Mouse (Mus musculus): ENCODE data around the gene Vmn1r212.
"Not testable (repeated sequence)": the region's sequence is repeated elsewhere in the genome, so short reads cannot be mapped to it uniquely, and the experiment has no call there.

Gene Vmn1r212

DNA sequence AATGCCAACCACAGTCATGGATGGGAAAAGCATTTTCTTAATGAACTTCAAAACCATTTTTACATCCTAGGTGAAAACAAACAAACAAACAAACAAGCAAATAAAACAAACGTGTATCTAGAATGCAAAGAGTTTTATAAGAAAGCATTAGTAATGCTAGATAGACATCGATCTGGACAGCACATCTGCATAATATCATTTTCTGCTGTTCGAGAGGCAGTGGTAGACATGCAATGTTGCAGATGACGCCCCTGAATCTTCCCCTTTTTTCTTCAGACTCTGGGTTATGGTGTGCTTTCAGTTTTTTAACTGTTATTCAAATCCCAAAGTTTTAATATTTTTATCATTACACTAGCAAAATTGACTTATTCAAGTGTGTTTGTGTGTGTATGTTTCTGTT, at the start of gene Vmn1r212:
Gene Vmn1r212 (minus strand): TSS at position 101 of the 400 bp plus-strand sequence.
- DNase-seq (ENCODE audit: low spot score in 2 of 2) = no peak

DNA sequence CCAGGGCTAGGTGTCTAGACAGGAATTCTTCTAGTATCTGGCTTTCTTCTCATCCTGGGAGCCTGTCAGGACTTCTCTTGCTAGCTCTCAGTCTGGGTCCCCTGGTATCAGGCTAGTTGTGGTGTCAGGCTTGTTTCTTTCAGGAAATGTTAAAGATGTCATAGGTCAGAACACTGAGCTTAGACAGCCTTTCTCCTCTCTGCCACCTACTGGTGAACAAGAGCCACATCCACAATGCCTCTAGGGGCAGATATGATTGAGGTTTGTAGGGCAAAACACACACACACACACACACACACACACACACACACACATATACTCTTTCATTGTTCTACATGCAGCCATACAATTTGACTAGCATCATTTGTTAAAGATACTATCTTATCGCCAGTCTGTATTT, 4.7 kb downstream of the Vmn1r212 start:
- DNase-seq (ENCODE audit: low spot score in 2 of 2) = no peak

DNA sequence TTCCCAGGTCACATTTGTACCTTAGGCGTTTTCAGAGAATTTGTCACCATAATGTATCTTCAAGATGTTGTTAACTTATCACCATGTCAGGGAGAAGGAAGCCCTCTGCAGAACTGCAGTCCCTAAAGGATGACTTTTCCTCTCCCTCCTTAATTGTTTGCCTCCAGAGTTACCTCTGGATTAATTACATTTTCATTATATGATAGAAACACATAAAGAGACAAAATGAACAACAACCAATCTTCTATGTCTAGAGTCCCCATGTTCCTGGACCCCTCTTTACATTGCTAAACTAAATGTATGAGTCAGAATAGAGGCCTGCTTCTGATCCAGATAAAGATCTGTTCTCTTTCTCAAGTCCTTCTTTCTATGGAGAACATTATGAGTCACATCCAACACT, 26.5 kb downstream of the Vmn1r212 start, which contains the start of gene Vmn1r211:
Gene Vmn1r211 (minus strand): TSS at position 101 of the 400 bp plus-strand sequence.
- no peak for DNase-seq (ENCODE audit: low spot score in 2 of 2)

DNA sequence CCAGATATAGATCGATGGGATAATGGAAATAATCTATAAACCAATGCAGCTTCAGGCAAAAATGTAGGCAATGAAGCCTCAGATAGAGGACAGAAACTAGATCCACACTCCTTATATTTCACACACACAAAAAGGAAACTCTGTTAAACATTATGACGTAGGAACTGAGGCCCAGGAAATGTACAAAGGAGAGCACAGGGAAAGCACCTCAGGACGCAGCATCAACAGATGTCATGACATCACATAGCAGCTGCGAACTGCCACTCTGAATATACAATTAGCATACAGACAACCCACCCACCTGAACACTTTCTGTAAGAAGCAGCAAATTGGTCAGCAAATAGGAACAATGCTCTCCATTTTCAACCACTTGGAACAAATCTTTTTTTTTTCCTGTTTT, 29.2 kb downstream of the Vmn1r212 start:
- DNase-seq (ENCODE audit: low spot score in 2 of 2) = no peak

DNA sequence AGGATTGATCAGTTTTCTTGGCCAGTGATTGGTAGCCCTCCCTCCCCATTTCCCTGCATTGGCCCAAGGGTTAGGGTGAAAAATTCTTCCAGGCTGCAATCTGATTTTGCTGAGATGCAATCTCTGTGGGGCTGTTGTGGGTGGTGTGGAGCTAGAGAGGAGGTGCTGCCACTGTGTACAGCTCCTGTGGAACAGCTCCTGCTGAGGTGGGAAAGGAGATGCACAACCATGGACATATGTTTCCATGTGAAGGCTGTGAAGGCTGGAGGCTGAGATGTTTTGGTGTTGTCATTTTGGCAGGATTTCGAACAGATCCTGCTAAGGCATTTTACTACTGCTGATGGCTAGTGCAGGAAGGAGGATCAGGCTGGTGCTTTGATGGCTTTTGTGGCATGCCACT, 37.2 kb downstream of the Vmn1r212 start:
- no peak for DNase-seq (ENCODE audit: low spot score in 2 of 2)

DNA sequence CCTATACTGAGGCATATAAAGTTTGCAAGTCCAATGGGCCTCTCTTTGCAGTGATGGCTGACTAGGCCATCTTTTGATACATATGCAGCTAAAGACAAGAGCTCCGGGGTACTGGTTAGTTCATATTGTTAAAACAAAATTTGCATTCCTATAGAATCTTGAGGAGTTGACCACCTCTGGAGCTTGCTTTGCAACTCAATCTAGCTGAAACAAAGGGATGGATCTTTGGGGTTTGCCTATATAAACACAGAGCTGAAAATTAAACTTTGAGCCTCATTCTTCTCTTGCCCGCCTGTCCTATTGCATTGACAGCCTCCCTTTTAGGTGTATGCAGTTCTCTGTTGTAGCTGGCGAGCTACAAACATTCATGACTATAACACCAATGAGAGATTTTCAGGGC, 39.7 kb downstream of the Vmn1r212 start:
- DNase-seq (ENCODE audit: low spot score in 2 of 2) = not testable (repeated sequence)
